Mouse (Mus musculus) intestine, embryonic 16.5 days (tissue): ENCODE measurements around the gene Scaf1. TPM values are rescaled to one million over a fixed set of nuclear protein-coding genes. Genes with fewer than 3 reads are reported as not detected.

Source experiments
- ATAC-seq: fragments of 200-750 bp; cut with Nextera tagmentation; 2 replicates; pipeline ENCODE4 v1.8.0; 2017; ENCODE audit warnings: moderate TSS enrichment, moderate library complexity
- H3K27ac ChIP-seq: fragments of 300-500 bp; sonication (generic); 2 replicates; pipeline ENCODE4 v1.5.1; 2014; ENCODE audit warnings: mild to moderate bottlenecking, low read length
- H3K27me3 ChIP-seq: fragments of 300-500 bp; sonication (generic); replicated peaks from 2 replicates; pipeline ENCODE4 v1.6.1; 2014; ENCODE audit warnings: low read length, control low read depth, mixed read lengths; ENCODE audit not compliant: control insufficient read depth, insufficient read depth
- H3K36me3 ChIP-seq: fragments of 300-500 bp; sonication (generic); 2 replicates; pipeline ENCODE4 v1.6.1; 2014; ENCODE audit warnings: low read length, control low read depth; ENCODE audit not compliant: control insufficient read depth, insufficient read depth
- H3K4me1 ChIP-seq: fragments of 300-500 bp; sonication (generic); 2 replicates; pipeline ENCODE4 v1.6.1; 2014; ENCODE audit warnings: low read length, control low read depth, mixed read lengths; ENCODE audit not compliant: control insufficient read depth, insufficient read depth
- H3K4me2 ChIP-seq: fragments of 300-500 bp; sonication (generic); 2 replicates; pipeline ENCODE4 v1.6.1; 2014; ENCODE audit warnings: low read depth, low read length, control low read depth
- H3K4me3 ChIP-seq: fragments of 300-500 bp; sonication (generic); 2 replicates; pipeline ENCODE4 v1.5.1; 2014; ENCODE audit warnings: mild to moderate bottlenecking, low read length
- H3K9ac ChIP-seq: fragments of 300-500 bp; sonication (generic); 2 replicates; pipeline ENCODE4 v1.6.1; 2014; ENCODE audit warnings: low read depth, low read length
- H3K9me3 ChIP-seq: fragments of 300-500 bp; sonication (generic); 2 replicates; pipeline ENCODE4 v1.6.1; 2016; ENCODE audit warnings: low read length, control low read depth; ENCODE audit not compliant: control insufficient read depth
- WGBS: fragments of 180-500 bp; shearing (Covaris S2); extraction: QIAGEN DNeasy Blood & Tissue Kit; methylation state at CpG from one replicate; pipeline ENCODE4 v1.1.7; 2014; 5-methylcytosine and 5-hydroxymethylcytosine counted together
- polyA plus RNA-seq: library from polyadenylated mRNA; unstranded; fragments of >200 nt; fragmentation: Nextera tagmentation; extraction: Ambion mirVana; gene quantifications from 2 replicates; pipeline ENCODE4 v1.2.1, GENCODE M21; 2015

The Scaf1 gene
- polyA plus RNA-seq, 1 experiment from 2014 or later: 20.1 TPM

DNA sequence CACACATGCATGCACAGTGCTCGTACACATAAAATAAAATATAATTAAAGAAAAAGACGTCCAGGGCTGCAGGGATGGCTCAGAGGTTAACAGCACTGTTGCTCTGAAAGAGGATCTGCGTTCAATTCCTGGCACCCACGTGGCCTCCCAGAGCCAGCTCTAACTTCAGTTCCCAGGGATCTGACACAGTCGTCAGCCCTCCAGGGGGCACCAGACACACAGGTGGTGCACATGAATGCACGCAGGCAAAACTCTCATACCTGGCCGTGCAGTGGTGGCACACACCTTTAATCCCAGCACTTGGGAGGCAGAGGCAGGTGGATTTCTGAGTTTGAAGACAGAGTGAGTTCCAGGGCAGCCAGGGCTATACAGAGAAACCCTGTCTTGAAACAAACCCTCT lies 50.2 kb downstream of the Scaf1 start:
- Histone ChIP-seq H3K27ac (no peak overlapping the region), H3K9ac (no peak overlapping the region), H3K27me3 (no peaks in the 10 kb centered on the region), H3K4me2 (no peak overlapping the region), H3K9me3 (no peaks in the 10 kb centered on the region), H3K4me1 (peaks cover 3% of the 10 kb centered on the region), H3K4me3 (no peak overlapping the region), H3K36me3 (no peaks in the 10 kb centered on the region)
- no peak for ATAC-seq
- 77% methylated on average over 7 of the region's 7 CpGs for WGBS

DNA sequence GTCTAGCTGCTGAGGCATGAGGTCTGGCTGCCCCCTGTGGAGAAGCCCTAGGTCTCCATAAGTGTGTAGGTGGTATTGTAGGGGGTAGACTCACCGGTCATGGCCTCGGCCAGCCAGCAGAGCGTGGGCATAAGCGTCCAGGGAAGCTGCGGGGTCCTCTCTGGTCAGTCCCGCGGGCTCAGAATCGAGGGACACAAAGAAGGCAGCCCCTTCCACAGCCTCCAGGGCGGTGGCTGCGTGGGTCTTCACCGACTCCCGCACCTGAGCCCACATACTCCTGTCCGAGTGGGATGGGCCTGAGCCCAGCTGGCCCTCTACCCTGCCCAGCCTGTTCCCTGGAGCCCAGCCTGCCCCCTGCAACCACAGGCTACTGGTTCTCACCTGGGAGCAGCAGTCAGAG lies 51.2 kb downstream of the Scaf1 start:
- no peak overlapping the region for H3K4me3 ChIP-seq
- H3K9me3 ChIP-seq: no peaks in the 10 kb centered on the region
- no peak for ATAC-seq
- no peak overlapping the region for H3K9ac ChIP-seq
- H3K27ac ChIP-seq: no peak overlapping the region
- H3K4me1 ChIP-seq: no peaks in the 10 kb centered on the region
- no peaks in the 10 kb centered on the region for H3K36me3 ChIP-seq
- no peaks in the 10 kb centered on the region for H3K27me3 ChIP-seq
- H3K4me2 ChIP-seq: no peak overlapping the region
- 94% methylated on average over 13 of the region's 13 CpGs for WGBS

DNA sequence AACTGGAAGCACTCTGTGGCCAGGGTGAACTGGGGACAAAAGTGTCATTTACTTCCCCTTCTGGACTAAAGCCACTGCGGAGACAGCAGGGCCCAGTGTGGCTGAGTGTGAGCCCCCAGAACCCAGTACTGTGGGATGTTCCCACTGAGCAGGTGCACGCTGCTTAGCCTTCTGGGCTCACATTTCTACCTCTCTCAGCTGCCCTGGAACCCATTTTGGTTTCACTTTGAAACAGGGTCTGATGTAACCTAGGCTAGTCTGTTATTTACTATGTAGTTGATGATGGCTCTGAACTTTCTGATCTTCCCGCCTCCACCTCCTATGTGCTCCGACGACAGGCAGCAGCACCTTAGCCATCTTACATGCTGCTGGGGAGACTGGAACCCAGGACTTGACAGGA lies 53.3 kb downstream of the Scaf1 start:
- Histone ChIP-seq H3K4me1 (no peaks in the 10 kb centered on the region), H3K27me3 (no peaks in the 10 kb centered on the region), H3K27ac (no peak overlapping the region), H3K4me3 (no peak overlapping the region), H3K4me2 (no peak overlapping the region), H3K9me3 (no peaks in the 10 kb centered on the region), H3K36me3 (no peaks in the 10 kb centered on the region), H3K9ac (no peak overlapping the region)
- 89% methylated on average over 5 of the region's 5 CpGs for WGBS
- no peak for ATAC-seq

DNA sequence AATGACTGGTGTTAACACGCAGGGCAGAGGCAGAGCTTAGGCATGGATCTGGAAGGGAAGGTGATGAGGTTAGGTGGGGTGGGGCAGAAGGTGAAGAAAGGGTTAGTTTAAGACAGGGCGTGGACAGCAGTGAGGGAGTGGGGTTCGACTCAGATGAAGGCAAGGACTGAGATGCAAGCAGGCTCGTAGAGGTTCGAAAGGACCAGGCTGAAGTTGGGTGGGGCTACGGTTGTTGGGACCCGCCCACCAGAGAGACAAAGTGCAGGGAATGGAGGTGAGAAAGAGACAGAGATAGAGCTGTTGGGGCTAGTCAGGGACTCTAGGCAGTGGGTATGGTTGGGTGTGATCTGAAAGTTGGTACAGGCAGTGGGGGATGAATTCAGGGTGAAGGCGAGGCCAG lies 53.8 kb downstream of the Scaf1 start:
- no peaks in the 10 kb centered on the region for H3K36me3 ChIP-seq
- H3K27me3 ChIP-seq: no peaks in the 10 kb centered on the region
- no peaks in the 10 kb centered on the region for H3K9me3 ChIP-seq
- no peak for ATAC-seq
- no peak overlapping the region for H3K9ac ChIP-seq
- no peak overlapping the region for H3K27ac ChIP-seq
- no peak overlapping the region for H3K4me3 ChIP-seq
- 60% methylated on average over 8 of the region's 8 CpGs for WGBS
- no peaks in the 10 kb centered on the region for H3K4me1 ChIP-seq
- H3K4me2 ChIP-seq: no peak overlapping the region

DNA sequence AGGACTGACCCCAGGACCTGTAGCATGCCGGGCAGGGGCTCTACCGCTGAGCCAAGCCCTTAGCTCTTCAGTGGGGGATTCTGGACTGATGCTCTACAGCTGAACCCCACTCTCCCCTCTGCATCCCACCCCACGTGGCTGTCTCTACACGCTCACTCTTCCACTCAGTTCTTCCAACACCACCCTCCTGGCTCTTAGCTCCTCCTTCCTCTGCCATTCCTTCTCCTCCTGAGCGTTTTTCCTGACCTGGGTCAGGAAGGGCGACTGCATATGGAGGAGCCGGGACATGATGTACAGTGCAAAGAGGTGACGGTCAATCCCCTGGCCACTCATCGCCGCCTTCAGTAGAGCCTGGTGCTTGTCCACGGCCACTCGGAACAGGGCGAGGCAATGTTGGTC lies 55.7 kb downstream of the Scaf1 start:
- no peak overlapping the region for H3K4me3 ChIP-seq
- no peaks in the 10 kb centered on the region for H3K36me3 ChIP-seq
- no peaks in the 10 kb centered on the region for H3K27me3 ChIP-seq
- no peak overlapping the region for H3K4me2 ChIP-seq
- H3K9me3 ChIP-seq: no peaks in the 10 kb centered on the region
- 86% methylated on average over 13 of the region's 13 CpGs for WGBS
- H3K9ac ChIP-seq: no peak overlapping the region
- H3K4me1 ChIP-seq: no peaks in the 10 kb centered on the region
- no peak overlapping the region for H3K27ac ChIP-seq
- no peak for ATAC-seq

DNA sequence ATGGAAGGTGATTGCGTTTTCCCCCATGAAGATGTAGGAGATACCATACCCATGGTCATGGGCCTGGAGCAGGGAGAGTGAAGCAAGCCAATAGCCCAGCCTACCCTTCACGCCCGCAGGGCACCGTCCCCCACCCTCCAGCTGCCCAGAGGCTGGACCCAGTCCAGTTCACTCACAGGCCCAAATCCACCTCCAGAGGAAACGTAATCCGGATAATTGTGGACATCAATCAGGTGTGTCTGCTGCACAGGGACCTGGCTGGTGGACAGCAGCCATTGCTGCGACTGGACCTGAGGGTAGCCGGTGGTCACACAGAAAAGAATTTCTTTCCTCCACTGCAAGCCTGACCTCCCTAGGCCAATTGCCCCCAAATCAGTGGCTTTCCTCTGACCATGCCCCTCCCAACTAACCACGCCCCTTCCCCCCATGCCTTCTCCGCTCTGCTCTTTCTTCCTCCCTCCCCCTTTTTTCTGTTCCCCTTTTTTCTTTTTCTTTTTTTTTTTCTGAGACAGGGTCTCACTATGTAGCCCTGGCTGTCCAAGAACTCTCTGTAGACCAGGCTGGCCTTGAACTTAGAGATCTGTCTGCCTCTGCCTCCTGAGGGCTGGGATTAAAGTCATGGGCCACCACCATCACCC lies 56.2 kb downstream of the Scaf1 start:
- H3K4me2 ChIP-seq: no peak overlapping the region
- H3K9ac ChIP-seq: no peak overlapping the region
- no peak for ATAC-seq
- no peaks in the 10 kb centered on the region for H3K9me3 ChIP-seq
- H3K4me1 ChIP-seq: no peaks in the 10 kb centered on the region
- H3K27me3 ChIP-seq: no peaks in the 10 kb centered on the region
- H3K27ac ChIP-seq: no peak overlapping the region
- 85% methylated on average over 10 of the region's 10 CpGs for WGBS
- no peaks in the 10 kb centered on the region for H3K36me3 ChIP-seq
- no peak overlapping the region for H3K4me3 ChIP-seq

DNA sequence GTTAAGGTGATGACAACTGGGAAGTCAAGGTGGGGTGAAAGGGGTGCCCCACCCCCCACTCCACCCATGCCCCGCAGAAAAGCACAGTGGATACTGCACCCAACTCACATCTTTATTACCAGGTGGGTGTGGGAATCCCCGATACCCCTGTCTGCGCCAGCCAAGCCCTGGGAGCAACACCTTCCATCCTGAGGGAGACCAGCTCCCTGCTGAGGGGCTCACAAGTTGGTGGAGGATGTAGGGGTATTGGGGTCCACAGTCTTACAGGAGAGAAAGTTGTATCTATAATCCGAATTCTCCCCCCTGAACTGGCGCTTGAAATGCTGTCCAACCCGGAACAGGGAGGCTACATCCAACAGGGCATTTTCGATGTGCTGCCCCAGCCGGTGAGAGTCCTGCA lies 56.9 kb downstream of the Scaf1 start:
- H3K4me2 ChIP-seq: no peak overlapping the region
- 77% methylated on average over 8 of the region's 8 CpGs for WGBS
- H3K27ac ChIP-seq: no peak overlapping the region
- H3K9me3 ChIP-seq: no peaks in the 10 kb centered on the region
- no peaks in the 10 kb centered on the region for H3K36me3 ChIP-seq
- no peaks in the 10 kb centered on the region for H3K27me3 ChIP-seq
- no peak overlapping the region for H3K9ac ChIP-seq
- H3K4me3 ChIP-seq: no peak overlapping the region
- no peak for ATAC-seq
- no peaks in the 10 kb centered on the region for H3K4me1 ChIP-seq

DNA sequence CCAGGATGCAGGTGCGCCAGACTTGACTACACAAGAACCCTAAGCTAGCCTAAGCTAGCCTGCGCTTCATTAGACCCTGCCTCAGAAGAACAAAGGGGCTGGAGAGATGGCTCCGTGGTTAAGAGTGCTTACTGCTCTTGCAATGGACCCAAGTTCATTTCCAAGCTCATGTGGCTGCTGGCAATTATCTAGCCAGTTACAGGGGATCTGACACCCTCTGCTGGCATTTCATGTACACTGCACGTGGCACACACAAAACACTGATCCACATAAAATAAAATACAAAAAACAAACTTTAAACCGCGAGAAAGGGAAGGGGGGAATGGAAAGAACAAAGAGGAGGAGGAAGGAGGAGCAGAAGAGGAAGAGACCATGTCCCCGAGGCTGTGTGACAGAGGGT lies 58.0 kb downstream of the Scaf1 start:
- H3K36me3 ChIP-seq: no peaks in the 10 kb centered on the region
- H3K9me3 ChIP-seq: no peaks in the 10 kb centered on the region
- H3K4me3 ChIP-seq: no peak overlapping the region
- H3K9ac ChIP-seq: no peak overlapping the region
- no peak overlapping the region for H3K4me2 ChIP-seq
- H3K27ac ChIP-seq: no peak overlapping the region
- 51% methylated on average over 7 of the region's 7 CpGs for WGBS
- H3K27me3 ChIP-seq: no peaks in the 10 kb centered on the region
- no peaks in the 10 kb centered on the region for H3K4me1 ChIP-seq
- no peak for ATAC-seq

DNA sequence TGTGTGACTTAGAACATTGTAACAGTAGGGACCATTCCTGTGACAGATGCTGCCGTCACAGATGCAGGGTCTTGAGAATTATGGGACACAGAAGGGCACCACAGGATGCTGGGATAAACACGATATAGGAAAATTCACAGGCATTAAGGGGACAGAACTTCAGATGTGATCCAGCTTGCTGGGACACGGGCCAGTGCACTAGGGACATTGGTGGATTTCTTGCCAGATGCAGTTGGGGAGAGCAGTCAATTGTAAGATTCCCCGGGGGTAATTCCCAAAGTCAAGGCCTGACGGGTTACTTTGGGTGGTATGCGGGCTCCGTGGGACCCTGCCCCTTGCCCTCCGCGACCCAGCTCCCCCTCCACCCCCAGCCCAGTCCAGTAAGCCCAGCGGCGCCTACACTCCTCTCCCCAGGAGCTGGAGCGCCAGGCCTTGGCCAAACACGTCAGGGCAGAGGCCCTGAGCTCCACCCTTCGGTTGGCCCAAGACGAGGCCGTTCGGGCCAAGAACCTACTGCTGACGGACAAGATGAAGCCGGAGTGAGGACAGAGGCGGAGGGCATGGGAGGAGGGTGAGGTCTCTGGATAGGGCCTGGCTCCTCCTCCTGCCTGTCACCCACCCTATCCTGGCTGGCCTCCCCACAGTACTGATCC lies 58.9 kb downstream of the Scaf1 start:
- Histone ChIP-seq H3K4me3 (no peak overlapping the region), H3K9ac (no peak overlapping the region), H3K9me3 (no peaks in the 10 kb centered on the region), H3K27ac (no peak overlapping the region), H3K4me1 (no peaks in the 10 kb centered on the region; the same call in 1 of the 2 replicates), H3K4me2 (no peak overlapping the region), H3K36me3 (no peaks in the 10 kb centered on the region), H3K27me3 (no peaks in the 10 kb centered on the region)
- ATAC-seq: no peak
- 77% methylated on average over 20 of the region's 20 CpGs for WGBS

DNA sequence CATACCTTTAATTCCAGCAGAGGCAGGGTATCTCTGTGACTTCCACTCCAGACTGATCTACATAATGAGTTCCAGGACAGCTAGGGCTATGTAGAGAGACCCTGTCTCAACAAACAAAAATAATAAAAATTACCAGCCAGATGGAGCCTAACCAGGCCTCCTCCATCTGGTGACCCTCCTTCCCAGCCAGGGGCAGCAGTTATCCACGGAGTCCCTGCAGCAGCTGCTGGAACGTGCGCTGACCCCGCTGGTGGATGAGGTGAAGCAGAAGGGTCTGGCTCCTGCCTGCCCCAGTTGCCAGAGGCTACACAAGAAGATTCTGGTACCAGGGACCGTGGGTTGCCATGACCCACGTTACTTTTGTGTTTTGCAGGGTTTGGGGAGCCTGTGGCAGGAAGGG lies 59.9 kb downstream of the Scaf1 start:
- H3K4me3 ChIP-seq: no peak overlapping the region
- H3K36me3 ChIP-seq: no peaks in the 10 kb centered on the region
- H3K4me1 ChIP-seq: peaks cover 5% of the 10 kb centered on the region
- no peaks in the 10 kb centered on the region for H3K9me3 ChIP-seq
- no peak overlapping the region for H3K27ac ChIP-seq
- H3K4me2 ChIP-seq: no peak overlapping the region
- 62% methylated on average over 6 of the region's 6 CpGs for WGBS
- peaks cover 5% of the 10 kb centered on the region for H3K27me3 ChIP-seq
- ATAC-seq: no peak
- no peak overlapping the region for H3K9ac ChIP-seq
